Mouse (Mus musculus) megakaryocyte-erythroid progenitor cell, adult 5-6 weeks (primary cell): Measurements from ENCODE around the gene Arrdc5. TPM values are rescaled to one million over a fixed set of nuclear protein-coding genes. Genes with fewer than 3 reads are reported as not detected.
"Not testable (repeated sequence)": the region's sequence is repeated elsewhere in the genome, so short reads cannot be mapped to it uniquely, and the experiment has no call there.

Source experiments
- ATAC-seq: replicated peaks from 2 replicates; pipeline ENCODE4 v1.8.0; 2016; ENCODE audit warnings: mild to moderate bottlenecking, inconsistent platforms; ENCODE audit not compliant: severe bottlenecking, poor library complexity, low FRiP score, low TSS enrichment
- total RNA-seq, 2 experiments: library from RNA; stranded (forward) in 1 of 2; stranded (reverse) in 1 of 2; fragments of 200-1000, 215-1000 nt in 1 of 2; fragments of >200 nt in 1 of 2; fragmentation: Nextera tagmentation in 1 of 2; gene quantifications; 2 replicates each; pipeline ENCODE4 v1.2.3; 2014 to 2017

Arrdc5 gene
- total RNA-seq, 2 experiments from 2014 or later, result not detected

- not testable (repeated sequence) for ATAC-seq
These were observed 41.3 kb downstream of the Arrdc5 start for GRCm38 (mm10) chr17:56258812-56259211.

DNA sequence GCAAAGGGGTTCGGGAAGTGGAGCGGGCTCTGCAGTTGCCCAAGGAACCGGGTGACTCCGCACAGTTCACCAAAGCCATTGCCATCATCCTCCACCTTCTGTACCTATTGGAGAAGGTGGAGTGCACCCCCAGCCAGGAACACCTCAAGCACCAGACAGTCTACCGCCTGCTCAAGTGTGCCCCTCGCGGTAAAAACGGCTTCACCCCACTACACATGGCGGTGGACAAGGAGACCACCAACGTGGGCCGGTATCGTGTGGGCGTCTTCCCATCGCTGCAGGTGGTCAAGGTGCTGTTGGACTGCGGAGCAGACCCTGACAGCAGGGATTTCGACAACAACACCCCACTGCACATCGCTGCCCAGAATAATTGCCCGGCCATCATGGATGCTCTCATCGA is 41.8 kb downstream of the Arrdc5 start:
- ATAC-seq, result not testable (repeated sequence)

DNA sequence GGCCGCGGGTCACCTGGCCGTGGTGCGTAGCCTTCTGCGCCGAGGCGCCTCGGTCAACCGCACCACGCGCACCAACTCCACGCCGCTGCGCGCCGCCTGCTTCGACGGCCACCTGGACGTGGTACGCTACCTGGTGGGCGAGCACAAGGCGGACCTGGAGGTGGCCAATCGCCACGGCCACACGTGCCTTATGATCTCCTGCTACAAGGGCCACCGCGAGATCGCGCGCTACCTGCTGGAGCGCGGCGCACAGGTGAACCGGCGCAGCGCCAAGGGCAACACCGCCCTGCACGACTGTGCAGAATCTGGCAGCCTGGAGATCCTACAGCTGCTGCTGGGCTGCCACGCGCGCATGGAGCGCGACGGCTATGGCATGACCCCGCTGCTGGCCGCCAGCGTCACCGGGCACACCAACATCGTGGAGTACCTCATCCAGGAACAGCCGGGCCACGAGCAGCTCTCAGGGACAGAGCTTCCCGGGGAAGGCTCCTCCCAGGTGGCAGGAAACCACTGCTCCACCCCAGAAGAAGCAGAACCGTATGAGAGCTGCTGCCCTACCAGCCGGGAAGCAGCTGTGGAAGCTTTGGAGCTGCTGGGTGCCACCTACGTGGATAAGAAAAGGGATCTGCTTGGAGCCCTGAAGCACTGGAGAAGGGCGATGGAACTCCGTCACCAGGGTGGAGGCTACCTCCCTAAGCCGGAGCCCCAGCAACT is 42.7 kb downstream of the Arrdc5 start:
- ATAC-seq, result no peak

- peak; percentile 81 for ATAC-seq
These were observed 43.7 kb downstream of the Arrdc5 start, which contains the start of gene Fem1a for GRCm38 (mm10) chr17:56256239-56256881. TSS of gene Fem1a (plus strand) at chr17:56256810.

DNA sequence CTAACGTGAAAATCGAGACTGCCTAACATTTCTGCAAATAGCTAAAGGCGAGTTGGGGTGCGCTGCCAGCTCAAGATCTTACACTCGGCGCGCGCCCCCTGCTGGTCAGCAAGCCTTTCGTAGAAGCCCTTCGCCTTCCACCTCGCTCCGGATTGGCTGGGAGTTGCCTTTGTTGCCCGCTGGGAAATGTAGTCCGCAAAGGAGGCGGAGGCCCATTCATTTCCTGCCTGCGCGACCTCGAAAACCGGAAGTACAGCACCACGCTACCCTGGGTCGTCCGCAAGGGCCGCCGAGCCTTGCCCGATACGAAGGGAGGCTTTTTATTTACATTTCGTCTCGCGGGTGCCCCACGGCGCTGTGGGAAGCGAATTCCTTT is 44.2 kb downstream of the Arrdc5 start:
- ATAC-seq, result peak; percentile 86

- ATAC-seq, result no peak
These were observed 44.7 kb downstream of the Arrdc5 start for GRCm38 (mm10) chr17:56255429-56255828.

- no peak for ATAC-seq
These were observed 45.4 kb downstream of the Arrdc5 start for GRCm38 (mm10) chr17:56254695-56255094.

GRCm38 (mm10) chr17:56251136-56251829 is 48.8 kb downstream of the Arrdc5 start:
- ATAC-seq, result peak; percentile 49

DNA sequence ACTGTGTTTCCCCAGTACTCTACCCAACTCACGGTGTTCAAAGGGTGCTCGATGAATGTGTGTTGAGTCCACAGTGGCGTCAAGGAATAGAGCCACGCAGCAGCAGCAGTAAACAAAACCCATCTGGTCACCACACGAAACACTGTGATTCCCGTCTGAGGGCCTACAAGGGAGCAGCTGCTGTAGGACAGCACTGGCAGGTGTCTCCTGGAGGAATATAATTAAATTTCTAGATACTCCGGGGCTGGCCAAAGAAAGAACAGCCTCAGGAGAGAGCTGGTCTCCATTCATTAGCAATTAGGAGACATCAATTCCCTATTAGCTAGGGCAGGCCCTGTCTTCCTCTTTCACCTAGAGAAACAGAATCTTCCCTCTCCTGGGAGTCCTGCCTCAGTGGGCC is 54.5 kb downstream of the Arrdc5 start:
- no peak for ATAC-seq

Other genes starting within 250 kb of the Arrdc5 start
- 16.3 and 21.1 TPM in 2 replicates for gene Ubxn6, start 225.3 kb downstream of the Arrdc5 start, total RNA-seq (2014; fragmentation: Nextera tagmentation)
- gene Ubxn6, start 225.3 kb downstream of the Arrdc5 start, total RNA-seq (2017), result 13.2 and 29.1 TPM in 2 replicates
- gene Hdgfl2, start 220.7 kb downstream of the Arrdc5 start, total RNA-seq (2014; fragmentation: Nextera tagmentation), result 84.1 and 100 TPM in 2 replicates
- gene Hdgfl2, start 220.7 kb downstream of the Arrdc5 start, total RNA-seq (2017), result 70.9 and 103 TPM in 2 replicates
- not detected in 2 replicates for gene Plin4, start 190.5 kb downstream of the Arrdc5 start, total RNA-seq (2014; fragmentation: Nextera tagmentation)
- not detected in 2 replicates for gene Plin4, start 190.5 kb downstream of the Arrdc5 start, total RNA-seq (2017)
- gene Plin5, start 182.7 kb downstream of the Arrdc5 start, total RNA-seq (2014; fragmentation: Nextera tagmentation), result not detected in 2 replicates
- gene Plin5, start 182.7 kb downstream of the Arrdc5 start, total RNA-seq (2017), result 0.23 TPM in 1 of 2 replicates, not detected in the other
- 1.8 TPM in 1 of 2 replicates, not detected in the other for gene Lrg1, start 178.3 kb downstream of the Arrdc5 start, total RNA-seq (2014; fragmentation: Nextera tagmentation)
- 2.1 TPM in 1 of 2 replicates, not detected in the other for gene Lrg1, start 178.3 kb downstream of the Arrdc5 start, total RNA-seq (2017)
- 0.24 TPM in 1 of 2 replicates, not detected in the other for gene Sema6b, start 159.9 kb downstream of the Arrdc5 start, total RNA-seq (2014; fragmentation: Nextera tagmentation)
- 0.42 TPM in 1 of 2 replicates, not detected in the other for gene Sema6b, start 159.9 kb downstream of the Arrdc5 start, total RNA-seq (2017)
- 0.76 and 1.6 TPM in 2 replicates for gene Tnfaip8l1, start 137.8 kb downstream of the Arrdc5 start, total RNA-seq (2014; fragmentation: Nextera tagmentation)
- not detected in 2 replicates for gene Tnfaip8l1, start 137.8 kb downstream of the Arrdc5 start, total RNA-seq (2017)
- gene Mydgf, start 116.4 kb downstream of the Arrdc5 start, total RNA-seq (2014; fragmentation: Nextera tagmentation), result 28.7 and 59.7 TPM in 2 replicates
- gene Mydgf, start 116.4 kb downstream of the Arrdc5 start, total RNA-seq (2017), result 21.5 and 25.3 TPM in 2 replicates
- 25.3 and 33.5 TPM in 2 replicates for gene Dpp9, start 81.4 kb downstream of the Arrdc5 start, total RNA-seq (2014; fragmentation: Nextera tagmentation)
- gene Dpp9, start 81.4 kb downstream of the Arrdc5 start, total RNA-seq (2017), result 8.6 and 11.7 TPM in 2 replicates
- gene Fem1a, start 43.5 kb downstream of the Arrdc5 start, total RNA-seq (2014; fragmentation: Nextera tagmentation), result 15.8 and 19.2 TPM in 2 replicates
- 19.2 and 21.7 TPM in 2 replicates for gene Fem1a, start 43.5 kb downstream of the Arrdc5 start, total RNA-seq (2017)
- gene Ticam1, start 23.5 kb downstream of the Arrdc5 start, total RNA-seq (2014; fragmentation: Nextera tagmentation), result 5.8 and 8.4 TPM in 2 replicates
- 2.2 and 3.2 TPM in 2 replicates for gene Ticam1, start 23.5 kb downstream of the Arrdc5 start, total RNA-seq (2017)
- 4.8 and 6.8 TPM in 2 replicates for gene Plin3, start 7.4 kb downstream of the Arrdc5 start, total RNA-seq (2014; fragmentation: Nextera tagmentation)
- 3.7 and 6.1 TPM in 2 replicates for gene Plin3, start 7.4 kb downstream of the Arrdc5 start, total RNA-seq (2017)
- gene Uhrf1, start 3.0 kb upstream of the Arrdc5 start, total RNA-seq (2014; fragmentation: Nextera tagmentation), result 151 and 161 TPM in 2 replicates
- gene Uhrf1, start 3.0 kb upstream of the Arrdc5 start, total RNA-seq (2017), result 150 and 161 TPM in 2 replicates
- gene Kdm4b, start 25.8 kb upstream of the Arrdc5 start, total RNA-seq (2014; fragmentation: Nextera tagmentation), result 16.0 and 17.3 TPM in 2 replicates
- 11.0 and 14.3 TPM in 2 replicates for gene Kdm4b, start 25.8 kb upstream of the Arrdc5 start, total RNA-seq (2017)
- gene Ptprs, start 176.2 kb upstream of the Arrdc5 start, total RNA-seq (2014; fragmentation: Nextera tagmentation), result 55.7 and 65.0 TPM in 2 replicates
- 36.6 and 48.3 TPM in 2 replicates for gene Ptprs, start 176.2 kb upstream of the Arrdc5 start, total RNA-seq (2017)
- gene Znrf4, start 212.1 kb upstream of the Arrdc5 start, total RNA-seq (2014; fragmentation: Nextera tagmentation), result not detected in 2 replicates
- not detected in 2 replicates for gene Znrf4, start 212.1 kb upstream of the Arrdc5 start, total RNA-seq (2017)